Mouse (Mus musculus) 3T3-L1 (cell line): Measurements from ENCODE around the gene Alg9.
A peak's percentile ranks its signal among the peaks of the same experiment; 100 is the strongest.

ENCODE experiments used
- DNase-seq: peaks from one replicate; pipeline ENCODE4 v3.0.0-alpha.2; 2015; ENCODE audit warnings: low read depth, low spot score

The Alg9 gene

GRCm38 (mm10) chr9:50774991-50775612, at the start of gene Alg9, which contains the start of gene 1110032A03Rik:
Gene Alg9 (plus strand): TSS chr9:50775019.
Gene 1110032A03Rik (minus strand): TSS chr9:50775520.
- peak; percentile 87 for DNase-seq

GRCm38 (mm10) chr9:50725921-50726590, 48.8 kb upstream of the Alg9 start:
- DNase-seq: peak; percentile 63

- DNase-seq: peak; percentile 82
These were observed 47.5 kb upstream of the Alg9 start for GRCm38 (mm10) chr9:50727171-50727924.

- DNase-seq: peak; percentile 79
These were observed 46.7 kb upstream of the Alg9 start for GRCm38 (mm10) chr9:50727925-50728651.

GRCm38 (mm10) chr9:50729600-50729999, 45.2 kb upstream of the Alg9 start:
- DNase-seq: no peak

GRCm38 (mm10) chr9:50732560-50732959, 42.3 kb upstream of the Alg9 start:
- DNase-seq: no peak

GRCm38 (mm10) chr9:50734989-50735388, 39.8 kb upstream of the Alg9 start:
- DNase-seq: peak; percentile 78

GRCm38 (mm10) chr9:50738914-50739870, 35.6 kb upstream of the Alg9 start, which contains the start of gene Dixdc1:
Gene Dixdc1 (minus strand): TSS chr9:50739517.
- no peak for DNase-seq

GRCm38 (mm10) chr9:50740867-50741784, 33.7 kb upstream of the Alg9 start:
- no peak for DNase-seq

- DNase-seq: no peak
These were observed 32.6 kb upstream of the Alg9 start for GRCm38 (mm10) chr9:50742261-50742660.

GRCm38 (mm10) chr9:50742744-50743143, 32.1 kb upstream of the Alg9 start:
- DNase-seq: no peak

- no peak for DNase-seq
These were observed 29.0 kb upstream of the Alg9 start for GRCm38 (mm10) chr9:50745806-50746205.

- no peak for DNase-seq
These were observed 28.6 kb upstream of the Alg9 start, which contains the start of gene 2310030G06Rik for GRCm38 (mm10) chr9:50746214-50746677. Gene 2310030G06Rik (minus strand): TSS chr9:50746536.

- no peak for DNase-seq
These were observed 24.1 kb upstream of the Alg9 start for GRCm38 (mm10) chr9:50750706-50751105.

- DNase-seq: no peak
These were observed 23.5 kb upstream of the Alg9 start, which contains the start of gene Cryab for GRCm38 (mm10) chr9:50751323-50751722. Gene Cryab (plus strand): TSS chr9:50751325.

- DNase-seq: no peak
These were observed 22.7 kb upstream of the Alg9 start, which contains the start of gene Hspb2 for GRCm38 (mm10) chr9:50752054-50752602. Gene Hspb2 (minus strand): TSS chr9:50752354.

- peak; percentile 91 for DNase-seq
These were observed 21.8 kb upstream of the Alg9 start for GRCm38 (mm10) chr9:50752784-50753615.

- DNase-seq: no peak
These were observed 20.9 kb upstream of the Alg9 start for GRCm38 (mm10) chr9:50753947-50754346.
